Mouse (Mus musculus): ENCODE data around the gene Arhgap23. TPM values are rescaled to one million over a fixed set of nuclear protein-coding genes. Genes with fewer than 3 reads are reported as not detected.

The Arhgap23 gene
- 1 to 10 TPM; 3.4 to 5.2 (median 4.5) TPM for total RNA-seq (2022)

GRCm38 (mm10) chr11:97415330-97415711 lies at the start of gene Arhgap23:
TSS of gene Arhgap23 (plus strand) at chr11:97415533.
- no peak for DNase-seq (ENCODE audit: low spot score in 2 of 2)

DNA sequence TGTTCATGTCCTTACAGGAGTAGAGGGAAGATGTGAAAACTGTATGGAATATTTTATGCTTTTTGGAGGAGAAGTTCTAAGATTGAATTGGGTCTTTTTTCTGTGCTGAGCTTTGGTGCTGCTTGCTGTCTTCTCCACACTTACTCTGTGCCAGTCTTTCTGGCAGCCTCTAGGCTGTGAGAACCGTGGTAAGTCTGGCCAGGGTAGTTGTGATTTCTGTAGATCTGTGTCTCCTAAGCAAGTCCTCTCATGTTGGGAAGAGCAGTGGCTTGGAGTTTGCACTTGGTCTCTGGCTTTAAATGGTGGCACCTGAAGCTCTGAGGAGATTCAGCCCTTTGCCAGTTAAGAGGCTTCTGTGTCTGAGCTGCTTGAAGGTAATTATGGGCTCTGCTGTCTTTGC lies 49.8 kb upstream of the Arhgap23 start:
- DNase-seq (ENCODE audit: low spot score in 2 of 2) = no peak

GRCm38 (mm10) chr11:97368501-97368900 lies 46.8 kb upstream of the Arhgap23 start:
- DNase-seq (ENCODE audit: low spot score in 2 of 2) = no peak

- DNase-seq (ENCODE audit: low spot score in 2 of 2) = no peak
Measured at GRCm38 (mm10) chr11:97370329-97371091, 44.8 kb upstream of the Arhgap23 start.

DNA sequence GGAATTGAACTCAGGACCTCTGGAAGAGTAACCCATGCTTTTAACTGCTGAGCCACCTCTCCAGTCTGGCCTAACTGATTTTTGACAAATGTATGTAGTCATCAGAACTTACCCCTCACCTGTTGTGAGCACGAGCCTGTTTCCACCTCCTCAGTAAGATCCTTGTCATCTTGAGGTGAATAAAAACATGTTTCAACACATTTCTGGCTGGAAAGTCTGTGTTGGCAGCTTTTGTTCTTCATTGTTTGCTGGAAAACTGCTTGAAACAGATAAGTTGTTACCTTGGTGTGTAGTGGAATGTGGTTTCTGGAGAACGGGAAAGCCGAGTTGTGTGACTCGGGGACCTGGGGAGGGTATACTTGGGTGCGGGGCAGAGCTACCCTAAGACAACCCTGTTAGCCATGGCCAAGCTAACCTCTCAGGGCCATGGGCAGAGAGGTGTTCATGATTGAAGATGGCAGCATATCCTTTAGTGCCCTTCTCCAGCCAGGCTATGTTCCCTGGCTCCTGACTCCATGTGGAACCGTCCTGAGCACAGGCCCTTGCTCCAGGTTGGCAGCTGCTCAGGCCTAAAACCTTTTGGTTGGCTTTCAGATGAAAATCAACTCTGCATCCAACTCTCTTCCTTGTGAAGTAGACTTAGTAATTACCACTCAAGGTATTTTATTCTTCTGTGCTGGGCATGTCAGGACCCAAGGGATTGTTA lies 43.0 kb upstream of the Arhgap23 start:
- no peak for DNase-seq (ENCODE audit: low spot score in 2 of 2)

- DNase-seq (ENCODE audit: low spot score in 2 of 2) = peak; percentile 15 to 29
Measured at GRCm38 (mm10) chr11:97373402-97373801, 41.9 kb upstream of the Arhgap23 start.

DNA sequence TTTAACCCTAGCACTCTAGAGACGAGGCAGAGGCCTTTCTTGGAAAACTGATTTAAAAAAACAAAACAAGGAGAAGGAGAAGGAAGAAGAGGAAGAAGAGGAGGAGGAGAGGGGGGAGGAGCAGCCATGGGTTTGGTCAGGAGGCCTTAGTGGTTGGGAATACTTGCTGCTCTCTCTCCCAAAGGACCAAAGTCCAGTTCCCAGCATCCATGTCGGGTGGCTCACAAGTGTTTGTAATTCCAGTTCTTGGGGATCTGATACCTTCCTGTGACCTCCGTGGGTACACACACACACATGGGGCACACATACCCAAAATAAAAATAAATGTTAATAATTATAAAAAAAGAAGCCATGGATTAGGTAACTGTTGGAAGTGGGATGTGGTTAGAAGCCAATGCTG lies 35.3 kb upstream of the Arhgap23 start:
- DNase-seq (ENCODE audit: low spot score in 2 of 2) = no peak

DNA sequence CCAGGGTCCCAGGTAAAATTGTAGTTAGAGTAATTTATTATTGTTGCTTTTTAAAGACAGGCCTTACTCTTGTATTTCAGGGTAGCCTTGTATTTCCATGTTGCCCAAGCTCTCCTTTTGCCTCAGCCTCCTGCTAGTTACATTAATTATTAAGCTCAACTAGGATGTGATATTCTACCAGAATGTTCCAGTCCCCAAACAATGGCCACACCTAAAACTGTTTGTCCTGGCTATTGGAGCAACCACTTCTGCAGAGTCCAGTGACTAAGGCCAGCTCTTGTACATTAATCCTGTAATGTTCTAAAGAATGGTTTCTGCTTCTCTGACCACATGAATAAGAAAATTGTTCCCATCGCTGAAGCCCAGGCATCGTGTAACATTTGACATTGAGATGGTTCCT lies 32.3 kb upstream of the Arhgap23 start:
- no peak for DNase-seq (ENCODE audit: low spot score in 2 of 2)

DNA sequence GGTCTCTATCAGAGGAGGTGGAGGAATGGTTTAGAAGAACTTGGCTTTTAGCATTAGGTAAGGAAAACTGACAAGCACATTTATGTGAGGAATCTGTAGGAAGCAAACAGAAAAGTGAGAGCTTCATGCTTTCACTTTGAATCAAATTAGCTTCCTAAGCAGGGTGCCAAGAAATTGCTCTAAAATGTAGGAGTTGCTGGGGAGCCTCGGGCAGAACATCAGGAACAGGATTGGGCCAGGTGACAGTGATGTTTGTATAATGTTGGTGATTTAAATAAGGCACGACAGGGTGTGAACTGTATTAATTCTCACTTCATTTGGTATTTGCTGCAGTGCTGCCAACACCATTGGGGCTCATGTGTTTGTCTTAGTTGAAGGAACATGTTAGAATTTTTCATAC lies 31.6 kb upstream of the Arhgap23 start:
- no peak for DNase-seq (ENCODE audit: low spot score in 2 of 2)

DNA sequence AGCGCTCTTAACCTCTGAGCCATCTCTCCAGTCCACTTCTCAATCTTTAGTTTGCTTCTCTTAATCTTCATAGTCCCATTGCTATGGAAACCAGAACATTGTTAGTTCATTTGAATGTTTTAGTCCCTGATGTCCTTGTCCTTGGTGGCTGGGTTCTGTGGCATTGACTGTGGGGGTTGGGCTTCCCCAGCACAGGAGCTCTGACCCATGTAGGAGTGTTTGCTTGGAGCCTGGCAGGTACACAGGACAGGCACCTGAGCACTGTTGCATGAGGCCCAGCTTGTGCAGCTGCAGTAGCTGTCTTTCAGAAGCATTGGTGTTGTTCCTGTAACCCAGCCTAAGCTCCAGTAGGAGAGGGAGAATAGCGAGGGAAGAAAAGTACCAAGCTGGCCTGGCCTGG lies 27.5 kb upstream of the Arhgap23 start:
- no peak for DNase-seq (ENCODE audit: low spot score in 2 of 2)

- DNase-seq (ENCODE audit: low spot score in 2 of 2) = no peak
Measured at GRCm38 (mm10) chr11:97389127-97389526, 26.2 kb upstream of the Arhgap23 start.

GRCm38 (mm10) chr11:97393658-97394057 lies 21.7 kb upstream of the Arhgap23 start:
- no peak for DNase-seq (ENCODE audit: low spot score in 2 of 2)

DNA sequence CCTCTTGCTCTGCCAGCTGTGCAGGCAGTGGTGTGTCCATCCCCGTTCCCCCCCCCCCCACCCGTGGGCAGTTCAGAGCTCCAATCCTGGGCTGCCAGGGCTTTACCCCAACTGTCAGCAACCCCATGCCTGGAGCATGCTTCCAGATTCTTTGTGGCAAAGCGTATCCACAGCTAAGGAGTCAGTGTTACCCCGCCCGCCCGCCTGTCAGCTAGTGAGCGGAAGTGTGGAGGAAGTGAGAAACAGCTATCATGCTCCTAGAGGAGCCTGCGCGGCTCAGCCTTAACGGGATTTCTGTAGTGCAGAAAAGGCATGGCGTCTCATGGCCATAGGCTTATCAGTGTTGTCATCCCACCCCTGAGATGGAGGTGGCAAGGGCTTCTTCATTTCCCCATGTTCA lies 21.2 kb upstream of the Arhgap23 start:
- DNase-seq (ENCODE audit: low spot score in 2 of 2) = no peak

DNA sequence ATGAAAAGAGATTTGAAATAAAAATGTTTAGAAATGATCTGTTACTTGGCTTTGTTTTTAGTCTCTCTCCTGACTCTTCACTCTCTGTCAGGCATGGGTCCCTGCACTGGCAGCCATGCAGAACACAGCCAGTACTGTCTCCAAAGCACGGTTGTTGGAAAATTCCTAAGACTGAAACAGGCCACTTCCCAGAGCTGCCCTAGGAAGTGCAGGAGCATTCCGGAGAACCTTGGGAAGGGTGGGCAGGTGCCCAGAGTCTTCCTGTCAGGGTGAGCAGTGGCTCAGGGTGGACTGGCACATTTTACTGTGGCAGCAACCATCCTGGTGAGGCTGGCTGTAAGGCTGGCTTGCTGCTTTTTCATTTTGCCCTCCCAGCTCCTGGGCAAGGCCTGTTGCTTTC lies 16.8 kb upstream of the Arhgap23 start:
- DNase-seq (ENCODE audit: low spot score in 2 of 2) = no peak

DNA sequence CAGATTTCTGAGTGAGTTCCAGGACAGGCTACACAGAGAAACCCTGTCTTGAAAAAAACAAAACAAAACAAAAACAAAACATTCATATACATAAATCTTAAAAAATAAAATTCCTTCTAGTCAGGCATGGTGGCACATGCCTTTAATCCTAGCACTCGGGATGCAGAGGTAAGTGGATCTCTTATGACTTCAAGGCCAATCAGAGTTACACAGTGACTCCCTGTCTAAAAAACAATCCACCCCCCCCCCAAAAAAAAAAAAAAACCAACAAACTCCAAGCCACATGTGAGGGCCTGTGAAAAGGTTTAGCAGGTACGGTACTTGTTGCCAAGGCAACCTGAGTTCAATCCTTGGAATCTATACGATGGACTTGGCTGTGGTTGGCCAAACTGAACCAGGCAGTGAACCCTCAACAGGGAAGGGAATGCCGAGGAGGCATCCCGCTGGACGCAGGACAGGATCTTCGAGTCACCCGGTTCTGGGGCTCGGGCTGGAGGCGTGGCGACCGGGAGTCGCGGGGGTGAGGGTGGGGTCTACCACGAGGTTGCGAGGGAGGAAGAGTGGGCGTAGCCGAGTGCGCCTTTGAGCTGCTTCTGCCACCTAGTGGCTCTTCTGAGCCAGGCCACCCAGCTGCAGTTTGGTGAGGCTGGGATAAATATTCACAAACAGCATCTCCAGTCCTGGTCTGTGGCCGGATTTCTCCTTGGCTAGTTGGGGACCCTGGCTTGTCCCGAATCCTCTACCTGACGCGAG lies 15.2 kb upstream of the Arhgap23 start:
- DNase-seq (ENCODE audit: low spot score in 2 of 2) = peak; percentile 71 to 77

DNA sequence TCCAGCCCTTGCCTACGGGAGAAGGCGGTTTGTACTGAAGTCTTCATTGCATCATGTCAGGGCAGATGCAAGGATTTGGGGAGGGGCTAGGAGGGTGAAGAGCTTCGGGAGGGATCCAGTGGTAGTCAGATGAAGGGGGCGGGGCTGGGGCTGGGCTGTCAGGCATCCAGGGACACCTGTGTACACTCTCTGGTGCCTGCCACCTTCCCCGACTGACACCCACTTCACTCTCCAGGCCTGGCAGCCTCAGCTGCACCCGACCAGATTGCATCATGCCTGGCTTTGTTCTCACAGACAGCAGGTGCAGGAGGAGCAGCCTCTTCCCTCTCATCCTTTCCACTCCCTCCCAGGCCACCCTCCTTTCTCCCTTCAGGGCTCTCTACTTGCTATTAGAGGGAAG lies 14.3 kb upstream of the Arhgap23 start:
- DNase-seq (ENCODE audit: low spot score in 2 of 2) = no peak

GRCm38 (mm10) chr11:97401686-97402435 lies 13.5 kb upstream of the Arhgap23 start:
- no peak for DNase-seq (ENCODE audit: low spot score in 2 of 2)

GRCm38 (mm10) chr11:97402746-97403145 lies 12.6 kb upstream of the Arhgap23 start:
- no peak for DNase-seq (ENCODE audit: low spot score in 2 of 2)

GRCm38 (mm10) chr11:97403614-97404183 lies 11.6 kb upstream of the Arhgap23 start:
- DNase-seq (ENCODE audit: low spot score in 2 of 2) = no peak

DNA sequence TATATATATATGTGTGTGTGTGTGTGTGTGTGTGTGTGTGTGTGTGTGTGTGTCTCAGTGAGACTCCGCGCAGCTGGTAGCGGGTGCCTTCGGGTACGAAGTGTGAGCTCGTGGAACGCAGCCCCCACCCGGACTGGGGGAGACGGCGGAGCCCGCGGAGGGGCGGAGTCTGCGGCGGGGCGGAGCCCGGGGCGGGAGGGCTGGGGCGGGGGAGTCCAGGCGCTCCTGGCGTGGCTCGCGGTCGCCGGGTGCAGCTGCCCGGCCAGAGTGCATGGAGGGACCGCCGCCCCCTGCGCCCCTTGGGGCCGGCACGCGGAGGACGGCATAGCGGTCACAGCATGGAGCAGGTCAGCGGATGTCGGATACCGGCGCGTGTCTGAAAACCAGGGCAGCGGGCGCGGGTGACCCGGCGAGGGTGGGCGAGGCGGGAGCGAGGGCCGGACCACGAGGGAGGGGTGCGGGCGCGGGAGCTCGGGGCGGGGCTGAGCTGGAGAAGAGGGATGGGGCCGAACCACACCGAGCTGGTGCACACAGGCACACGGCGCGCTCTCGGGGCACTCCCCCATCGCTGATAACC lies 11.1 kb upstream of the Arhgap23 start:
- DNase-seq (ENCODE audit: low spot score in 2 of 2) = no peak

- no peak for DNase-seq (ENCODE audit: low spot score in 2 of 2)
Measured at GRCm38 (mm10) chr11:97404761-97405190, 10.6 kb upstream of the Arhgap23 start.
